Mouse (Mus musculus) intestine, embryonic 16.5 days (tissue): ENCODE data around the gene Magi2. TPM values are rescaled to one million over a fixed set of nuclear protein-coding genes. Genes with fewer than 3 reads are reported as not detected.

Source experiments
- ATAC-seq: fragments of 200-750 bp; cut with Nextera tagmentation; 2 replicates; pipeline ENCODE4 v1.8.0; 2017; ENCODE audit warnings: moderate TSS enrichment, moderate library complexity
- H3K27ac ChIP-seq: fragments of 300-500 bp; sonication (generic); 2 replicates; pipeline ENCODE4 v1.5.1; 2014; ENCODE audit warnings: mild to moderate bottlenecking, low read length
- H3K27me3 ChIP-seq: fragments of 300-500 bp; sonication (generic); replicated peaks from 2 replicates; pipeline ENCODE4 v1.6.1; 2014; ENCODE audit warnings: low read length, control low read depth, mixed read lengths; ENCODE audit not compliant: control insufficient read depth, insufficient read depth
- H3K36me3 ChIP-seq: fragments of 300-500 bp; sonication (generic); 2 replicates; pipeline ENCODE4 v1.6.1; 2014; ENCODE audit warnings: low read length, control low read depth; ENCODE audit not compliant: control insufficient read depth, insufficient read depth
- H3K4me1 ChIP-seq: fragments of 300-500 bp; sonication (generic); 2 replicates; pipeline ENCODE4 v1.6.1; 2014; ENCODE audit warnings: low read length, control low read depth, mixed read lengths; ENCODE audit not compliant: control insufficient read depth, insufficient read depth
- H3K4me2 ChIP-seq: fragments of 300-500 bp; sonication (generic); 2 replicates; pipeline ENCODE4 v1.6.1; 2014; ENCODE audit warnings: low read depth, low read length, control low read depth
- H3K4me3 ChIP-seq: fragments of 300-500 bp; sonication (generic); 2 replicates; pipeline ENCODE4 v1.5.1; 2014; ENCODE audit warnings: mild to moderate bottlenecking, low read length
- H3K9ac ChIP-seq: fragments of 300-500 bp; sonication (generic); 2 replicates; pipeline ENCODE4 v1.6.1; 2014; ENCODE audit warnings: low read depth, low read length
- H3K9me3 ChIP-seq: fragments of 300-500 bp; sonication (generic); 2 replicates; pipeline ENCODE4 v1.6.1; 2016; ENCODE audit warnings: low read length, control low read depth; ENCODE audit not compliant: control insufficient read depth
- WGBS: fragments of 180-500 bp; shearing (Covaris S2); extraction: QIAGEN DNeasy Blood & Tissue Kit; methylation state at CpG from one replicate; pipeline ENCODE4 v1.1.7; 2014; 5-methylcytosine and 5-hydroxymethylcytosine counted together
- polyA plus RNA-seq: library from polyadenylated mRNA; unstranded; fragments of >200 nt; fragmentation: Nextera tagmentation; extraction: Ambion mirVana; gene quantifications from 2 replicates; pipeline ENCODE4 v1.2.1, GENCODE M21; 2015

Gene Magi2
- polyA plus RNA-seq, 1 experiment from 2014 or later: 3.0 TPM

DNA sequence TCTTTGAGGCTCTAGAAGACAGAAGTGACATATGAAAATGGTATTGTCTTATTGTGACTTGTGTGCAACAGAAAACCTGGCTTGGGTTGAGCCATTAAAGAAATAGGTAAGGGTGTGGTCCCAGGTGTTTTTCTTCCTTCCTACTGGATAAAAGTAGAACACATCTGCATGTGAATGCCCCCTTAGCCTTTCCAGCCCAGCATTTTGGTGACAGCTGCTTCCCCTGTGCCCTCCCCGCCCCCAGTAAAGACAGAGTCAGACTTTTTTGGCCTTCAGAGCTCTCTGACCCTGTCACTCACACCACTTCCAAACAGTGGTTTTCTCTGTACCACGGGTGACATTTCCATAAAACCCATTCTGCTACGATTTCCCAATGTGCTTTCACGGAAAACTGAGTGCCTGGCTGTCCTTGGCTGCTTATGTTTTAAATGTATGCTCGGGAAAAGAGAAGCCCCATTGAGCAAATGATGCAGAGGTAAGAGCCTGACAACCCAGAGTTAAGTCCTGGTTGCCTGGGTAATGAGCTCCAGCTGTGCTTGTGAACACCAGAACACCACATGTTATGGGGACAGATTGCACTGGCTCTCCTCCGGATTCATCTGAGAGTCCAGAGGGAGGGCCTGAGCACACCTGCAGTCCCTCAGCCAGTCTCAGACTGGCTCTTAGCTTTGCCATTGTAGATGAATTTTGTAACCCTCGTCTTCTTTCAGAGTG, 1377.1 kb downstream of the Magi2 start:
- no peak for ATAC-seq
- Histone ChIP-seq H3K4me2 (no peak overlapping the region), H3K9ac (no peak overlapping the region), H3K27me3 (no peaks in the 10 kb centered on the region), H3K4me3 (no peak overlapping the region), H3K4me1 (no peaks in the 10 kb centered on the region), H3K9me3 (no peaks in the 10 kb centered on the region), H3K36me3 (no peaks in the 10 kb centered on the region), H3K27ac (no peak overlapping the region)
- whole genome bisulfite sequencing: 57% methylated on average over 7 of the region's 7 CpGs

DNA sequence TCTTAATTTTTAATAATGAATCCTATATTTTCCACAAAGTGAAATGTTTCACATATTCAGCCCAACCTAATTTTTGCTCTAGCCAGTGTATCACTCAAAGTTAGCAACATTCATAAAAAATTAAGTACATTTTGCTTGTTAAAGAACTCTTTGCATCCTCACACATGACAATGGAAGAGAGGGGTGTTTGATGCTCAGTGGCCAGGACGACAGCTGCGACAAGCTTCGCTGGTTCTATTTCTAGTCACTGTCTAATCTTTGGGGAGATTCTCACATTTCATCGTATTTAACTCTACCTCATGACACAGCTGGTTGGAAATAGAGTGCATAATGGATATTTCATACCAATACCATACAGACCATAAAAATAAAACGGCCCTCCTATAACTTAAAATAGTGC, 1379.7 kb downstream of the Magi2 start:
- H3K9me3 ChIP-seq: no peaks in the 10 kb centered on the region
- H3K27ac ChIP-seq: no peak overlapping the region
- no peak overlapping the region for H3K9ac ChIP-seq
- H3K36me3 ChIP-seq: no peaks in the 10 kb centered on the region
- H3K4me3 ChIP-seq: no peak overlapping the region
- 88% methylated on average over 5 of the region's 5 CpGs for whole genome bisulfite sequencing
- H3K27me3 ChIP-seq: no peaks in the 10 kb centered on the region
- H3K4me2 ChIP-seq: no peak overlapping the region
- no peak for ATAC-seq
- H3K4me1 ChIP-seq: no peaks in the 10 kb centered on the region

DNA sequence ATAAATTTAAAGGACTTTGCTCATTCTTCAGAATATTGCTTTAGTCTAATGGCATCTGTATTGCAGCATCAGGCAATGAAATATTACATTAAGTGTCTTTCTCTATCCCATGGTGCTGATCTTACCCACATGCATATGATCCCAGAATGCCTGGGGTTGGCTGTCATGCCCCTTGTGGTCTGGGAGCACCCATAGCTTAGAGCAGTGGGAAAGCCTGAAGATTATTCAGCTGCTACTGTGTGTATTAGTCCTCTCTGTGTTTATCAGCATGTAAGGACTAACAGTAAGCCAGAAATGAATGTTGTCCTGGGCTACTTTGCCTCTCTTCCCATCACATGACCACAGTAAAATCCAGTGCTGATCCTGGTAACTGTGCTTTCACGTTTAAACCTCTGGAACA, 1380.7 kb downstream of the Magi2 start:
- H3K9ac ChIP-seq: no peak overlapping the region
- 0 out of 2 replicates have a peak, but pooled peaks have one; percentile 50 for ATAC-seq
- H3K27ac ChIP-seq: no peak overlapping the region
- 59% methylated on average over 1 of the region's 1 CpGs for WGBS
- no peaks in the 10 kb centered on the region for H3K27me3 ChIP-seq
- H3K4me3 ChIP-seq: no peak overlapping the region
- H3K9me3 ChIP-seq: no peaks in the 10 kb centered on the region
- H3K4me2 ChIP-seq: no peak overlapping the region
- H3K36me3 ChIP-seq: no peaks in the 10 kb centered on the region
- H3K4me1 ChIP-seq: no peaks in the 10 kb centered on the region

DNA sequence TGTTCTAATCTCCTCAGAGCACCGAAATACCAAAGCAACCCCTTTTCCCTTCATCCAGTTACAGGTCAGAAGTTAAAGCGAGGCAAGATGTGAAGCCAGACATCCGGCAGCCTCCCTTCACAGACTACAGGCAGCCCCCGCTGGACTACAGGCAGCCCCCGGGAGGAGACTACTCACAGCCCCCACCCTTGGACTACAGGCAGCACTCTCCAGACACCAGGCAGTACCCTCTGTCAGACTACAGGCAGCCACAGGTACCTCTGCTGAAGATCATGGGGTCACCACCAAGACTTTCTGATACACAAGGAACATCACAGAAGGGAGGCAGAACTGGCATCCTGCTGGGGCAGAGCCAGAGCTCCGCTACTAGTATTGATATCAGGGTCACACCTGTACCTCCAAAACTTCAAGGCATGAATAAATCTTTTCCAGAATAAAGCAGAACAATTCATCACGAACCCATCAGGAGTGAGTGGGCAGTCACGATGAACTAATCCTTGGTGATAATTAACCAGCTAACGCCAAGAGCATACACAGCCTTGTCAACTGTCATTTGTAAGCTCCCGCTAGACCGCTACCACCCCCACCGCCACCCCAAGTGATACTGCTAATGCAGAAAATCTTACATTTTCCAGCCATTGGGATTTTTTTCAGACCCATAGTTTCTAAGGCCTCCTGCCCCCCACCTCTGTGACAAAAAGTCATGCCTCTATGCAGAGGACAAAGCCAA, 1382.5 kb downstream of the Magi2 start:
- Histone ChIP-seq H3K36me3 (no peaks in the 10 kb centered on the region), H3K4me2 (no peak overlapping the region), H3K9ac (no peak overlapping the region), H3K27me3 (no peaks in the 10 kb centered on the region), H3K4me1 (no peaks in the 10 kb centered on the region), H3K9me3 (no peaks in the 10 kb centered on the region), H3K4me3 (no peak overlapping the region), H3K27ac (no peak overlapping the region)
- WGBS: 77% methylated on average over 12 of the region's 12 CpGs
- ATAC-seq: no peak

DNA sequence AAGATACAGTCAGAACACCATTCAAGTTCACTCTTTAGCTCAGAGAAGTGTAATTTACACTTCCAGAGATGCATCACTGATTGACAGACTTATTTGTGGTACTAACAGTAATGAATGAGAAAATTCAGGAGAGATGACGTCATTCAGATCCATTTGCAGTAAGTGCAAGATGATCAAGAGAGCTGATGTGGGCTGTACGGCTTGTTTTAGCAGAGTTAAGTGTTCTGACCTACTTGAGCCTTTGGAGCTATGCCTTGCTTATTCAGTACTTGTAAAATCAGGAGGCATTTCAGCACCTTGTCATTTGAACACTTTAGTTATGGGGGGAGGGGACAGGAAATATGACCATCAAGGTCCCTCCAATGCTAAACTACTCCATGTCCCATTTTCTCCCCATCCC, 1383.8 kb downstream of the Magi2 start:
- Histone ChIP-seq H3K4me2 (no peak overlapping the region), H3K9me3 (no peaks in the 10 kb centered on the region), H3K4me3 (no peak overlapping the region), H3K27ac (no peak overlapping the region), H3K4me1 (no peaks in the 10 kb centered on the region), H3K36me3 (no peaks in the 10 kb centered on the region), H3K9ac (no peak overlapping the region), H3K27me3 (no peaks in the 10 kb centered on the region)
- whole genome bisulfite sequencing: 77% methylated on average over 2 of the region's 2 CpGs
- no peak for ATAC-seq

DNA sequence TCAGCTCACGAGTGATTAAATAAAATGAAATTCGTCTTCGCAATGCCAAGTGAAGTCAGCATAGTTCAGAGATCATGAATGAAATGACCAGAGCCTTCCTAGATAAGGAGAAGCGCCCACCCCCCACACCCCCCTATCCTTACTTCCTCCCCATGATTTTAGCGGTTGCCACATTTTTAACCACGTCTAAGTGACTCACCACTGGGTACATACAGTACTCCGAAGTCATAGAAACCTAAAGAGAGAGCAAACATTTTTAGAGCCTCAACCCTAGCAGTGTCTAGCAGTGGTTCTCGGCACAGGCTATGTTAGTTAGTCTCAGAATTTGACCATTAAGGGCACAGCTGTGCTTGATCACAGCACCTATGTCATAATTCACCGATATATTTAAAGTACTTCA, 1385.8 kb downstream of the Magi2 start:
- no peaks in the 10 kb centered on the region for H3K4me1 ChIP-seq
- no peak for ATAC-seq
- no peak overlapping the region for H3K9ac ChIP-seq
- H3K36me3 ChIP-seq: no peaks in the 10 kb centered on the region
- 90% methylated on average over 9 of the region's 9 CpGs for WGBS
- H3K9me3 ChIP-seq: no peaks in the 10 kb centered on the region
- no peak overlapping the region for H3K4me2 ChIP-seq
- no peak overlapping the region for H3K27ac ChIP-seq
- H3K4me3 ChIP-seq: no peak overlapping the region
- no peaks in the 10 kb centered on the region for H3K27me3 ChIP-seq

DNA sequence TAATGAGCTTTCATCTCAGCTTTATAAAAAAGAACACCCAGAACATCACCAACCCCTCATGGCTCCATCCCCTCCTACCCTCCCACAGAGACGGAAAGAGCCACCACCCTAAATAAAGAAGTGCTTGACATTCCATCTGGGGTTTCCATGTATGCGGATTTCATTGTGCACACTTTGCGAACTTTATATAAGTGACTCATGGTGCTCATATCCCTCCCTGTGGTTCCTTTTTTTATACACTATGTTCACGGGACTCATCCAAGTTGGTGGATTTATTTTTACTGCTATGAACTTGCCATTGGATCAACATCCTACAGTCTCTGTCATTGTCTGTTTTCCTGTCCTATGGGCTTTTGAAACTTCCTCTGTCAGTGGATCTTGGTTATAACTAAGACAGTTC, 1388.1 kb downstream of the Magi2 start:
- WGBS: 84% methylated on average over 4 of the region's 4 CpGs
- ATAC-seq: no peak
- no peaks in the 10 kb centered on the region for H3K27me3 ChIP-seq
- H3K4me2 ChIP-seq: no peak overlapping the region
- H3K4me1 ChIP-seq: no peaks in the 10 kb centered on the region
- H3K9ac ChIP-seq: no peak overlapping the region
- no peak overlapping the region for H3K4me3 ChIP-seq
- H3K36me3 ChIP-seq: no peaks in the 10 kb centered on the region
- H3K27ac ChIP-seq: no peak overlapping the region
- H3K9me3 ChIP-seq: no peaks in the 10 kb centered on the region

DNA sequence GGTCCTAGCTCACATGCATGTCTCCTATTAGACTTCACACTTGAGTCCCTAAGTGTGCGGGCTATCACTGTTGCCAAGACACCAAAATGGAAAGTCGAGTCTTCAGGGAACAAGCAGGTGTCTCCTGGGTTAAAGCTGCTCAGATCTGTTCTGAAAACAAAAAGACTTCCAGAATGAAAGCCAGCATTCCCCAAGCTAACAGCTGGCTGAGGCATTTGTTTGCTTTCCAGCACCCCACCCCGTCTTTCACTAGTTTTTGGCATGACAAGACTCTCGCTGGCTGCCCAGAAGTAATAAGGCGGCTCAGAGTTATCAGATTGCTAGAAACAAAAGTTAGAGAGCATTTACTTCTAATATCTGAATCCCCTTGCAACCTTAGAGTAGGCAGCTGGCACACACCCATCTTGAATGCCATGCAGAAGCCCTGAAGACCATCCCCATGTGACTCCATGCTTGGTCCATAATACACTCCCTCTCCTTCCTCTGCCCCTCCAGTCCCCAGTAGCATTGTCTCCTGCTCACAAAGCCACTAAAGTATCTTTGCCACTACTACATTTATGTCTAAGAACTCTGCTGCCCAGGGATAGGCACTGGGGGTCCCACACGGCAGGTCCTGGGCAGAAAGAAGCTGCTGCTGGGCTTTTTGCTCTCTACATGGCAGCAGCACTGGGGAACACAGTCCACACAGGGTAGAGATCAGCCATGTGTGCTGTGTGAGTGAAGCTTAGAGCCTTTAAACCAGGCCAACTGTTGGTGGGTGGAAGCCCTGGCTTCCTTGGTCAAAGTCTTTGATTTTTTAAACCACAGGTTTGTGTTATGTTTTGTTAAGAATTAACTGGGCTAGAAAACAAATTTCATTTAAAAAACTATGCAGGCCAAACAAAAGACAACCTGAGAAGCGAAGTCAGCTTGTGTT, 1394.0 kb downstream of the Magi2 start:
- no peaks in the 10 kb centered on the region for H3K36me3 ChIP-seq
- H3K4me1 ChIP-seq: no peaks in the 10 kb centered on the region
- no peaks in the 10 kb centered on the region for H3K27me3 ChIP-seq
- no peak overlapping the region for H3K4me2 ChIP-seq
- H3K27ac ChIP-seq: no peak overlapping the region
- H3K9ac ChIP-seq: no peak overlapping the region
- no peak overlapping the region for H3K4me3 ChIP-seq
- H3K9me3 ChIP-seq: no peaks in the 10 kb centered on the region
- WGBS: 61% methylated on average over 7 of the region's 7 CpGs
- ATAC-seq: no peak

DNA sequence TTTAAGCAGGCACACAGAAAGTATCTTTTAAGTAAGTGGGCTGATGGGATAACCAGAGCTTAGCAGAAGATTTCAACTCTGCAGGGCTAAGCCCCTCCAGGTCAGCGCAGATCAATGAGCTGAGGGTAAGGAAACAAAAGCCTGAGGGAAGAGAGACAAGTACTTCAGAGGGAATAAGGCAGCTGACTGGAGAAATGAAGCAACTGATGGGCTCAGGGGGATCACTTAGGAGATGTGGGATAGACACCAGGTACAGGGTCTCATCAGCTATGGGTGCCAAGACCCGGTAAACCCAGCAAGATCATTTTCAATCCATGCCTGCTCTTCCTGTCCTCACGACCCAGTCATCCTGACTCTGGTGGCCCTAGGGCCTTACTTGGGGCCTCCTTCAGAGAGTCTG, 1395.6 kb downstream of the Magi2 start:
- Histone ChIP-seq H3K4me3 (no peak overlapping the region), H3K27me3 (no peaks in the 10 kb centered on the region), H3K9ac (no peak overlapping the region), H3K36me3 (no peaks in the 10 kb centered on the region), H3K9me3 (no peaks in the 10 kb centered on the region), H3K27ac (no peak overlapping the region), H3K4me1 (no peaks in the 10 kb centered on the region), H3K4me2 (no peak overlapping the region)
- WGBS: 73% methylated on average over 3 of the region's 3 CpGs
- ATAC-seq: no peak
